Mouse (Mus musculus): ENCODE data around the gene Rtn3. TPM values are rescaled to one million over a fixed set of nuclear protein-coding genes. Genes with fewer than 3 reads are reported as not detected.
"Not testable (repeated sequence)": the region's sequence is repeated elsewhere in the genome, so short reads cannot be mapped to it uniquely, and the experiment has no call there.

Gene Rtn3
- polyA plus RNA-seq, 1 experiment from 2014 or later, result 383 TPM

DNA sequence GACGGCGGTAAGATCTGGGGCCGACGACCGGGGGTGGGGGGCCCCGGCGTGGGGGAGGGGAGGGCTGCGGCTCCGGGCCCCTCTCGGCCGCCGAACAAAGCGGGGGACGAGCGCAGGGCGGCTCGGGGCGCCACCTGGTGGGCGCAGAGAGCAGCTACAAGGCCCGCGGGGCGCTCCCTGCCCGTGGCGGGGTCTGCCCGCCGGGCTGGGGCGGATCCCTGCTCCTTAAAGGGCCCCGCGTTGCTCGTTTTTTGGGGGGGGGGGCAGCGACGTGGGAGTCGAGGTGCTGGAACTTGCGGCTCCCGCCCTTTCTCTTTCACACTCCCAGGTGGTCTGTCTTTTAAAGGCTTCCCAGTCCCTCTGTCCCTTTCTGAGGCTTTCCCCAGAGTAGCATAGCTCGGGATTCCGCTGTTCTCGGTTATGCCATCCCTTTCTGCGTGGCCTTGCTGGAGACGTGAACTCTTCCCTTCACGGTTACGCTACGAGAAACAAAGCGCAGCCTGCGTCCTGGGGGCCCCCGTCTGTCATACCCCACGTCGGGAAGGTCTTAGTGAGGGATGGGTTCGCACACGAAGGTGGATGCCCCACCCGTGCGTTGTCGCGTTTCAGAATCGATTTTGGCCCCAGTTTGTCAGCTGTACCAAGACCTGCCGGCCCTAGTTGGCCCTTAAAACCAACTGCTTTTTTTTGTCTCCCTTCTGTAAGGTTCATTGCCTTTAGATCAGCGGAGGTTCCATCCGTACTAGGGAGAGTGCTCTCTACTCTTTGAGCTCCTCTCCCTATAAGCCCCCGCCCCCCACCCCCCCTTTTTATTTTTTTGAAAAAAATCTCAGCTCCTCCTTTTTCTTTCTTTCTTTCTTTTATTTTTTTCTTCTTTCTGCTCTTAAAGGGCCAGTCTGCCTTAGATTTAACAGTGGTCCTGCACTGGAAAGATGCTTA lies 64.9 kb downstream of the Rtn3 start:
- peak overlapping the region; percentile 99 for H3K9ac ChIP-seq
- peaks cover 57% of the 10 kb centered on the region for H3K4me1 ChIP-seq
- H3K4me3 ChIP-seq (replicated peaks), result peak overlapping the region; percentile 95
- H3K9me3 ChIP-seq, result no peaks in the 10 kb centered on the region
- peaks cover 34% of the 10 kb centered on the region for H3K36me3 ChIP-seq (replicated peaks)
- peaks cover 5% of the 10 kb centered on the region; the same call in 1 of the 2 replicates for H3K27me3 ChIP-seq
- peak; percentile 67 for ATAC-seq (ENCODE audit: low FRiP score)
- WGBS, result under 1% methylated on average over 58 of the region's 59 CpGs
- peak overlapping the region; percentile 74 for H3K4me2 ChIP-seq
- H3K27ac ChIP-seq, result peak overlapping the region; percentile 98

DNA sequence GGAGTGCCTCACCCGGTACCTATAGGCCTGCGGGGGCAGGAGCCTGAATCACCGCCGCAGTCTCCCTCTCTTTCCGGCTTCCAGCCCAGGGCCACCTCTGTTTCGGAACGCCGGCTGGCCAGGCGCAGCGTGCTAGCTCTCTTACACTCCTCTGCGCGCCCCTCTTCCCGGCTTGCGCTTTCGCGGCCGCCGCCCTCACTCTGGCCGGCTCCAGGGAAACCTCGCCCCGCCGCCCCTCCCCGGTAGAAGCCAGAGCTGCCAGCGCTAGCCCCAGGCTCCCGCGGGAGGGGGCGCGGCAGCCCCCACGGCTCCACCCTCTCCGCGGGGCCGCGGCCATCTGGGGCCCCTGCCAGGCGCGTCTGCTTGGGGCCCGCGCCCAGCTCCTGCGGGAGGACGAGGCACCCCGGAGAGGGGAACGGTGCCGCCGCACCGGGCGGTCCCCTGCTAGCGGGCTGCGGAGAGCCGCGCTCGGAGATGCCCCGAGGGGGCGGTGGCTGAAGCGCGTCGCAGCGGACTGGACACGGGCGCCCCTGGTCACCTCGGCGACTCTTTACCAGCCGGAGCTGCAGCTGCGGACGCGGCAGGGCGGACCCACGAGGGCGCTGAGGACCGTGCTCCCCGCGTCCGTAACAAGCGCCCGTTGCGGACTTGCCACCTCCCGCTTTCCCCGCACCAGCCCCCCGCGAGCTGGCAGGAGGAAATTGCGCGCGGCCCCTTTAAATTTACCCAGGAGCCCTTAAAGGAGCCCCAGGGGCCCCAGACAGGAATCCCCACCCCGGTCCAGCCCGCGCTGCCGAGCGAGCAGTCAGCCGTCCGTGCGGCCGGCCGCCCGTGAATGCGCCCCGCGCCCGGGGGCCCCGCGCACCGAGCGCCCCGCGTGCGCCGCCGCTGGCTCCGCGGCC lies 66.0 kb downstream of the Rtn3 start, which contains the start of gene 2700081O15Rik:
2700081O15Rik (plus strand) TSS at position 792 of the 902 bp plus-strand sequence.
- Histone ChIP-seq H3K4me1 (peaks cover 46% of the 10 kb centered on the region), H3K9ac (peak within 1 kb of the TSS; percentile 99), H3K27ac (peak within 1 kb of the TSS; percentile 98), H3K36me3 (replicated peaks) (peaks cover 23% of the 10 kb centered on the region), H3K4me3 (replicated peaks) (peak within 1 kb of the TSS; percentile 95), H3K27me3 (peaks cover 5% of the 10 kb centered on the region; the same call in 1 of the 2 replicates), H3K9me3 (no peaks in the 10 kb centered on the region), H3K4me2 (peak within 1 kb of the TSS; percentile 77)
- ATAC-seq (ENCODE audit: low FRiP score), result peak; percentile 74
- WGBS, result under 1% methylated on average over 83 of the region's 107 CpGs

DNA sequence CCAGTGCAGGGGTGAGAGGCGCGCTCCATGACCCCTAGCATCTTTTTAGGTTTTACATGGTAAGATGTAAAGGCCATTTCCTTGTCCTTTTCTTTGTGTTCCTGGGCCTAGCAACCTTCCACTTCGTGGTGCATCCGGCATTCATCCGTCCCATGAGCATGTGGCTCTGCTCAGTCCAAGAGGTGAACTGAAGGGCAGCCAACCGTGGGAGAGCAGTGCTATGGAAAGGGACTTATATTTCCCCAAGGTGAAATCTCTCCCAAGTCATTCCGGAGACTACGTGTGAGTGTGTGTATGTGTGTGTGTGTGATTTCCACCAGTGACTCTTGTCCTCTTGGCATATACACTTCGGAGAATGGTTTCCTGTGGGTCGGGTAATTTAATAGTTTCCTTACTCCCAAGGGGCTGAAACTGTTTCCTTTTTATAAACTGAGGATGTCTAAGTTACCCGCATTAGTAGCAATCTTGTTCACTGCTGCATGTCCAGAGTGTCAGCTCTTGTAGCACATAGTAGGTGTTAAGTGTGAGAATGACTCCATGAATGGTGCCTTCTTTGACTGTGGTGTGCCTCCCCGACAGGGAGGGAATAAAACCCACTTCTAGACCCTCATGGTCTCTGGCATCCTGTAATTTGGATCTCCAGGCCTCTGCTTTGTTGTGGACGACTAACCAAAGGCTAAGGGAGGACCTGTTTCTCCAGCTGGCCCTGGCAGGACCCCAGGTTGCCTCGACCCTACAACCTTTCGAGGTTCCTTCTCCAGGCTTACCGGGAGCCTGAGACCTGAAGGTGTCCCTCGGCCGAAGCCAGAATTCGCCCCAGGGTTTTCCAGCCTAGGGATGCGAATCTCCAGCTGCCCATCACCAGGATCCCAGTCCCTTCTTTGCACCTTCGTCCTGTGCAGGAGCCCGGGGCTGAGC lies 66.9 kb downstream of the Rtn3 start:
- Histone ChIP-seq H3K27me3 (peaks cover 5% of the 10 kb centered on the region; the same call in 1 of the 2 replicates), H3K36me3 (replicated peaks) (peaks cover 14% of the 10 kb centered on the region), H3K4me2 (peak overlapping the region; percentile 77), H3K9me3 (no peaks in the 10 kb centered on the region), H3K4me3 (replicated peaks) (peak overlapping the region; percentile 95), H3K27ac (peak overlapping the region; percentile 98), H3K4me1 (peaks cover 37% of the 10 kb centered on the region), H3K9ac (peak overlapping the region; percentile 99)
- ATAC-seq (ENCODE audit: low FRiP score), result no peak
- WGBS, result 35% methylated on average over 22 of the region's 22 CpGs

DNA sequence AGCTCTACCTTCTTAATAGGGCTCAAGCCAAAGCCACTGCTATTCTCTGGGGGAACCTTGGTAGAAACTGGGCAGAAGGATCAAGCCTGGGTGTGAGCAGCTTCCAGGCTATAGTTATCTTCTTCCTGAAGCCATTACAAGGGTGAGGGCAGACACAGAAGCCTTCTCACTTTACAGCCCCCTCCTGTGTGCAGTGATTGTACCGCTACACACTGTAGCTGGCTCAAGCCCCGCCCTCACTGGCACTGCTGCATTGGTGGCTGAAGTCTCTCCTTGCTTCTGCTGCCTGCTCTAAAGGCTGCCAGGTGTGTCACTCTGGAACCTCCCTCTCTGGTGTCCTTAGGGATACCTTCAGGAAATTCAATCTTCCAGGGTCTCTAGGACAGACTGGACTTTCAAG lies 70.7 kb downstream of the Rtn3 start:
- Histone ChIP-seq H3K4me1 (peaks cover 11% of the 10 kb centered on the region), H3K9ac (no peak overlapping the region), H3K27me3 (peaks cover 5% of the 10 kb centered on the region; the same call in 1 of the 2 replicates), H3K27ac (no peak overlapping the region), H3K4me2 (no peak overlapping the region), H3K4me3 (replicated peaks) (no peak overlapping the region), H3K9me3 (0 out of 2 replicates have a peak, but pooled peaks cover 4% of the 10 kb centered on the region), H3K36me3 (replicated peaks) (no peaks in the 10 kb centered on the region)
- ATAC-seq (ENCODE audit: low FRiP score), result no peak
- 64% methylated on average over 2 of the region's 2 CpGs for WGBS

- no peak overlapping the region for H3K4me3 ChIP-seq (replicated peaks)
- H3K4me1 ChIP-seq, result no peaks in the 10 kb centered on the region
- 81% methylated on average over 9 of the region's 9 CpGs for WGBS
- peaks cover 7% of the 10 kb centered on the region for H3K27me3 ChIP-seq
- no peak for ATAC-seq (ENCODE audit: low FRiP score)
- H3K9me3 ChIP-seq, result 0 out of 2 replicates have a peak, but pooled peaks cover 4% of the 10 kb centered on the region
- no peak overlapping the region for H3K27ac ChIP-seq
- H3K36me3 ChIP-seq (replicated peaks), result no peaks in the 10 kb centered on the region
- no peak overlapping the region for H3K9ac ChIP-seq
- H3K4me2 ChIP-seq, result no peak overlapping the region
Observed at GRCm38 (mm10) chr19:7404623-7405229, 78.4 kb downstream of the Rtn3 start.

- WGBS, result 77% methylated on average over 11 of the region's 11 CpGs
- ATAC-seq (ENCODE audit: low FRiP score), result no peak
- Histone ChIP-seq H3K36me3 (replicated peaks) (no peaks in the 10 kb centered on the region), H3K27ac (no peak overlapping the region), H3K27me3 (peaks cover 11% of the 10 kb centered on the region), H3K4me2 (no peak overlapping the region), H3K9ac (no peak overlapping the region), H3K9me3 (no peaks in the 10 kb centered on the region), H3K4me3 (replicated peaks) (no peak overlapping the region), H3K4me1 (no peaks in the 10 kb centered on the region)
Observed at GRCm38 (mm10) chr19:7400635-7401034, 82.4 kb downstream of the Rtn3 start.

- not testable (repeated sequence) for H3K9me3 ChIP-seq; H3K4me3 ChIP-seq (replicated peaks); H3K4me2 ChIP-seq; H3K27ac ChIP-seq; H3K36me3 ChIP-seq (replicated peaks); ATAC-seq (ENCODE audit: low FRiP score); H3K4me1 ChIP-seq; H3K9ac ChIP-seq
- WGBS, result 34% methylated on average over 24 of the region's 24 CpGs
- peaks cover 11% of the 10 kb centered on the region for H3K27me3 ChIP-seq
Observed at GRCm38 (mm10) chr19:7398898-7399297, 84.2 kb downstream of the Rtn3 start.

- H3K4me2 ChIP-seq; H3K4me3 ChIP-seq (replicated peaks); H3K9ac ChIP-seq; H3K4me1 ChIP-seq; ATAC-seq (ENCODE audit: low FRiP score); H3K27ac ChIP-seq; H3K9me3 ChIP-seq; H3K36me3 ChIP-seq (replicated peaks): not testable (repeated sequence)
- 90% methylated on average over 9 of the region's 10 CpGs for WGBS
- peaks cover 11% of the 10 kb centered on the region for H3K27me3 ChIP-seq
Observed at GRCm38 (mm10) chr19:7396867-7397826, 85.9 kb downstream of the Rtn3 start.

GRCm38 (mm10) chr19:7388488-7388887 lies 94.6 kb downstream of the Rtn3 start:
- Histone ChIP-seq H3K36me3 (replicated peaks) (peaks cover 3% of the 10 kb centered on the region; the same call in 1 of the 2 replicates), H3K27ac (no peak overlapping the region), H3K9me3 (peaks cover 11% of the 10 kb centered on the region; the same call in 1 of the 2 replicates), H3K9ac (no peak overlapping the region), H3K4me3 (replicated peaks) (no peak overlapping the region), H3K4me2 (no peak overlapping the region), H3K4me1 (peaks cover 16% of the 10 kb centered on the region), H3K27me3 (no peaks in the 10 kb centered on the region)
- ATAC-seq (ENCODE audit: low FRiP score), result no peak
- 88% methylated on average over 6 of the region's 6 CpGs for WGBS

- H3K4me3 ChIP-seq (replicated peaks), result no peak overlapping the region
- H3K36me3 ChIP-seq (replicated peaks), result peaks cover 3% of the 10 kb centered on the region; the same call in 1 of the 2 replicates
- 39% methylated on average over 2 of the region's 2 CpGs for WGBS
- no peak overlapping the region for H3K4me2 ChIP-seq
- no peaks in the 10 kb centered on the region for H3K27me3 ChIP-seq
- peaks cover 29% of the 10 kb centered on the region for H3K4me1 ChIP-seq
- H3K27ac ChIP-seq, result no peak overlapping the region
- ATAC-seq (ENCODE audit: low FRiP score), result no peak
- no peak overlapping the region for H3K9ac ChIP-seq
- peaks cover 11% of the 10 kb centered on the region; the same call in 1 of the 2 replicates for H3K9me3 ChIP-seq
Observed at GRCm38 (mm10) chr19:7386042-7386441, 97.0 kb downstream of the Rtn3 start.
